Mouse (Mus musculus) midbrain, embryonic 10.5 days (tissue): Measurements from ENCODE around the gene Tnfsf13b. TPM values are rescaled to one million over a fixed set of nuclear protein-coding genes. Genes with fewer than 3 reads are reported as not detected.

ENCODE experiments used
- DNase-seq: peaks from one replicate; pipeline ENCODE4 v3.0.0-alpha.2; 2017; ENCODE audit warnings: low spot score
- H3K27ac ChIP-seq: fragments of 300-500 bp; sonication (generic); replicated peaks from 2 replicates; pipeline ENCODE4 v1.5.1; 2016; ENCODE audit warnings: mild to moderate bottlenecking
- H3K27me3 ChIP-seq: fragments of 300-500 bp; sonication (generic); 2 replicates; pipeline ENCODE4 v1.6.1; 2016; ENCODE audit warnings: low read depth, mild to moderate bottlenecking; ENCODE audit not compliant: poor library complexity, severe bottlenecking
- H3K36me3 ChIP-seq: fragments of 300-500 bp; sonication (generic); 2 replicates; pipeline ENCODE4 v1.6.1; 2016; ENCODE audit warnings: mild to moderate bottlenecking, moderate library complexity
- H3K4me1 ChIP-seq: fragments of 300-500 bp; sonication (generic); 2 replicates; pipeline ENCODE4 v1.6.1; 2016
- H3K4me3 ChIP-seq: fragments of 300-500 bp; sonication (generic); 2 replicates; pipeline ENCODE4 v1.5.1; 2016; ENCODE audit warnings: mild to moderate bottlenecking, moderate library complexity
- H3K9me3 ChIP-seq: fragments of 300-500 bp; sonication (generic); replicated peaks from 2 replicates; pipeline ENCODE4 v1.6.1; 2016; ENCODE audit warnings: mild to moderate bottlenecking
- WGBS: fragments of 180-500 bp; shearing (Covaris S2); methylation state at CpG from one replicate; pipeline ENCODE4 v1.1.7; 2016; 5-methylcytosine and 5-hydroxymethylcytosine counted together
- polyA plus RNA-seq: library from polyadenylated mRNA; unstranded; fragments of >200 nt; fragmentation: Nextera tagmentation; extraction: Ambion mirVana; gene quantifications from 2 replicates; pipeline ENCODE4 v1.2.1, GENCODE M21; 2016

Tnfsf13b gene
- polyA plus RNA-seq, 1 experiment from 2014 or later = 0.04 TPM

GRCm38 (mm10) chr8:10066906-10067305 lies 60.6 kb downstream of the Tnfsf13b start:
- no peak for DNase-seq
- WGBS = 89% methylated on average over 11 of the region's 11 CpGs
- Histone ChIP-seq H3K27me3 (no peaks in the 10 kb centered on the region), H3K4me3 (no peak overlapping the region), H3K4me1 (0 out of 2 replicates have a peak, but pooled peaks cover 4% of the 10 kb centered on the region), H3K36me3 (no peaks in the 10 kb centered on the region), H3K9me3 (no peaks in the 10 kb centered on the region), H3K27ac (no peak overlapping the region)

GRCm38 (mm10) chr8:10067775-10068174 lies 61.5 kb downstream of the Tnfsf13b start:
- WGBS = 87% methylated on average over 7 of the region's 7 CpGs
- H3K9me3 ChIP-seq = no peaks in the 10 kb centered on the region

GRCm38 (mm10) chr8:10072347-10072746 lies 66.1 kb downstream of the Tnfsf13b start:
- H3K36me3 ChIP-seq = no peaks in the 10 kb centered on the region
- H3K27me3 ChIP-seq = no peaks in the 10 kb centered on the region
- H3K4me3 ChIP-seq = no peak overlapping the region
- H3K4me1 ChIP-seq = 0 out of 2 replicates have a peak, but pooled peaks cover 4% of the 10 kb centered on the region
- no peaks in the 10 kb centered on the region for H3K9me3 ChIP-seq
- no peak overlapping the region for H3K27ac ChIP-seq
- 91% methylated on average over 2 of the region's 2 CpGs for WGBS
- DNase-seq = no peak

More at GRCm38 (mm10) chr8:10067775-10068174, 61.5 kb downstream of the Tnfsf13b start:
- DNase-seq = no peak
- no peak overlapping the region for H3K4me3 ChIP-seq
- no peaks in the 10 kb centered on the region for H3K27me3 ChIP-seq
- H3K27ac ChIP-seq = no peak overlapping the region
- H3K4me1 ChIP-seq = 0 out of 2 replicates have a peak, but pooled peaks cover 4% of the 10 kb centered on the region
- H3K36me3 ChIP-seq = no peaks in the 10 kb centered on the region

Other genes starting within 250 kb of the Tnfsf13b start
- 1.8 and 2.8 TPM in 2 replicates for gene Fam155a, start 235.3 kb upstream of the Tnfsf13b start, polyA plus RNA-seq
- gene Gm10217, start 142.2 kb upstream of the Tnfsf13b start, polyA plus RNA-seq = not detected in 2 replicates
- 7.4 and 8.2 TPM in 2 replicates for gene Lig4, start 28.8 kb upstream of the Tnfsf13b start, polyA plus RNA-seq
- 14.3 and 15.2 TPM in 2 replicates for gene Abhd13, start 28.8 kb upstream of the Tnfsf13b start, polyA plus RNA-seq
- gene Myo16, start 147.4 kb downstream of the Tnfsf13b start, polyA plus RNA-seq = 2.5 and 3.1 TPM in 2 replicates